Mouse (Mus musculus) c-Kit-positive CD71-positive TER-119-negative erythroid progenitor cells, embryonic 14.5 days (primary cell): ENCODE results near the gene Cfap43.
A peak's percentile ranks its signal among the peaks of the same experiment; 100 is the strongest.

ENCODE experiments used
- DNase-seq: peaks from one replicate; pipeline ENCODE4 v3.0.0-alpha.2; 2013; ENCODE audit warnings: low read depth

Gene Cfap43

DNA sequence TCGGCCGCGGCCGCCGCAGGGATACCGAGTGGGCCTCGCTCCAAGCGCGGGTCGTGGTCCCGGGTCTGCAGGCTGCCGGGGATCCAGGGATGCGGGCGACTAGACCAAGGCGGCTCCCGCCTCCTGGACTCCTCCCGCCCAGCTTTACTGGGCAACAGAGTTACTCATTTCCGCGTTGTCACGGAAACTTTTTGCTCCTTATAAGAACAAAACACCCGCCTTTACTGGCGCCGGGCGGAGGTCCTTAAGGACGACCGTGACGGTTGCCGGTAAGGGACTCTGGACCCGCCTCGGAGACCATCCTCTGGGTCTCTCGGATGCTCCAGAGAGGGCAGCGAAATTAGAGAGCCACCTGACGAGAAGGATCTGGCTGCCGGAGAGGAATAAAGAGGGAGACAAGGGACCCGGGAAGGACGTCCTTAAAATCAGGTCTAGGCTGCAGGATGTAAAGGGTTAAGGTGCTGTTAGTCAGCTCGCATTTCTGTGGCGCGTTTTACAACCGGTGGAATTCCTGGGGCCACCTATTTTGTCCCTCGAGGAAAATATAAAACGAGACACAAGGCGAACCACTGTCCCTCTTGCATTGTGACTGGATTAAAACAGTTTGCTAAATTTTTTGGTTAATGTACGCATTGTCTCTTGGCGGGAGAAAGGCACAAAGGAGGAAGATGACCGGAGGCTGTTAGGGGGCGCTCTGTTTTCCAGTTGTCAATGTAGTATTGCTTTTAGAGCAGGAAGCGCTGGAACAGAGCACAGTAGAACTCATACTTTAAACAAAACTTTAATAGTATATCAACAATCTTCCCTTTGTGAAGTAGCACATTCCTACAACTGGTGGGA, at the start of gene Cfap43, which contains the start of gene Itprip:
Gene Cfap43 (minus strand): TSS at position 162 of the 840 bp plus-strand sequence.
Gene Itprip (minus strand): TSS at position 174 of the 840 bp plus-strand sequence.
- DNase-seq, result peak; percentile 78

DNA sequence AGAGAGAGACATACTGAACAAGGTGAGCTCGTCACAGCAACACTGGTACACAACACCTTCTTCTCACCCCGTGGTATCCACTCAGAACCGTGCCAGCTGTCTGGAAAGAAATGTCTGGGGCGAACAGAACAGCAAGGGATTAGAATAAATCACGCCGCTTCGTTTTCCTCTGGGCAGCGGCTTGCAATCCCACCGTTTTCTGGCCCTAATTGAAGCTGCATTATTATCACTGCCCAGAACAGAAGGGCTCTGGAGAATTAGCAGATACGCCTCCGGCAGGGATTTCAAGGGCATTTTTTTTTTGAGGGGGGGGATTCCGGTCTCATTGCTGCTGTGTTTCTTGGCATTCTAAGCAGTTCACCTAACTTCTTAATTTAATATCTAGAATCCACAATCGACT, 39.1 kb upstream of the Cfap43 start:
- no peak for DNase-seq

DNA sequence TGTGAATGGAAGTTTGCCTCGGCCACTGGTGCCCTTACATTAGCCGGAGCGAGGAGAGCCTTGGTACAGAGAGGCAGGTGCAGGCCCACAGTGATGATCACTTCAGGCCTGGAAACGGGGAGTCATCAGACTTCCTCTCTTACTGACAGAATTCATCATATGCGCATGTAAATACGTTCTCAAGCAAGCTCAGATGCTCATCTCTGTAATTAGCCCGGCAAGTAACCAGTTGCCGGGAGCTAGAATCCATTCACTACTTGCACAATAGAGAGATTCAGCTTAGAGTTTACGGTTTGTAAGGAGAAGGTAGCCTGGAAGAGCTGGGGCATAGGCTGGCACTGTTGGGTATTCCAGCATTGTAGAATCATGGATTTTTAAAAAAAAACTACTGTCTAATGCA, 34.1 kb upstream of the Cfap43 start:
- no peak for DNase-seq

DNA sequence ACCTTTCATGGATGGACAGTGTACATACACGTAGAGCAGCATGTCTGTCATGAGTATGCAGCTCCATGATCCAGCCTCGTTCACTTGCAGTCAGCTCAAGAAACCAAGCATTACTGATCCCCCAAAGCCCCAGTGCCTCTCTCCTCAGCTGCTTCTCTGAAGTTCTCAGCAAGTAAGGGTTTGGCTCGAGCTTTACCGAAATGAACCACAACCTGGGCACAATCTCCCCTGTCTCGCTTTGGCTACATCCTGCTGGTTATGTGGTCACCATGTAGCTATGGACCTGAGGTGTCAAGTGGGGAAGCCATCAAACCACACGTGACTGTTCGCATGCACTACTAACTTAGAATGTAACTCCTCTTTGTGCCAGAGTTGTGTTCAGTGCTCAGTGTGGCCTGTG, 31.9 kb upstream of the Cfap43 start:
- DNase-seq, result no peak

DNA sequence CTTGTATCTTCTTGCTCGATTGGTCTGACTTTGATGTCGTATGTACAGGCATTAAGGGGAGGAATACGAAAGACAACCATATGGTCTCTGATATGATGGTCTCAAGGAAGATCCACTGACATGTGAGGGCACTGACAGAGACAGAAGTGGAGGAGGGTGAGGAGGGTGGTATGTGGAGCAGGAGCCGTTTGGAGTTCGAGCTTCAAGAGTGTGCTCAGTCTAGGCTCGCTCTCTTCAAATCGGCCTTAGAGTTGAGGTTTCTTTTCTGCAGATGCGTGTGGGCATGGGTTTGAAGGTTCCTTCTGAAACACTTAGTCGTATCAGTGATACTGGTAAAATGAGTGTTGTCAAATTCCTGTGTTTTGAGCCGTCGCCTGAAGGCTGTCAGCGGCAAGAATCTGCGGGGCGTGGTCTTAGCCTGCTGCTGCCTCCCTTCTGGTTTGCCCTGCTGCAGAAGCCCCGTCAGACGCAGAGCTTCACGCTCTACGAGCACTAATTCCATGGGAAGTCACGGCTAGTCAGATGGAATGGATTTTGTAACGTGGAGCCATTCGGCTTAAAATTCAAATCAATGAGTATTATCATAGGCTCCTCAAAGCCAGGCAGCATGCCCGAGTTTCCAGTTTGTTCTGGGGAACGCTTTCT, 27.9 kb upstream of the Cfap43 start:
- no peak for DNase-seq

DNA sequence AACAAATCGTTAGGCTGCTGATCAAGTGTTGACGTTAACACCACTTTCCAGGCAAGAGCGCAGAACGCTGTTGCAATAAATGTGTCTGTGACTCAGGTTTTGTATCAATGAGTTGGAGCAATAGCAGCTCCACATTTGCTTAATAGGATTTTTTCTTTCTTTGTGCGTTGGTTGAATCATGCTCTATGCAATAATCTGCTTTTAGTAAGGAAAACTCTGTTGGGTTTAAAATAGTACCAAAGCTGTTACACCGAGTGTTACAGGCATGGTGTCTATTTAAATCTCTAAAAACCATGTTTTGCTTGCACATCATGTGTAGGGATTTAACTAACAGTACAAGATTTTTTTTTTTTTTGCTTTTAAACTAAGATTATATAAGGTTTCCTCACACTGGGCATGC, 20.3 kb upstream of the Cfap43 start:
- no peak for DNase-seq

DNA sequence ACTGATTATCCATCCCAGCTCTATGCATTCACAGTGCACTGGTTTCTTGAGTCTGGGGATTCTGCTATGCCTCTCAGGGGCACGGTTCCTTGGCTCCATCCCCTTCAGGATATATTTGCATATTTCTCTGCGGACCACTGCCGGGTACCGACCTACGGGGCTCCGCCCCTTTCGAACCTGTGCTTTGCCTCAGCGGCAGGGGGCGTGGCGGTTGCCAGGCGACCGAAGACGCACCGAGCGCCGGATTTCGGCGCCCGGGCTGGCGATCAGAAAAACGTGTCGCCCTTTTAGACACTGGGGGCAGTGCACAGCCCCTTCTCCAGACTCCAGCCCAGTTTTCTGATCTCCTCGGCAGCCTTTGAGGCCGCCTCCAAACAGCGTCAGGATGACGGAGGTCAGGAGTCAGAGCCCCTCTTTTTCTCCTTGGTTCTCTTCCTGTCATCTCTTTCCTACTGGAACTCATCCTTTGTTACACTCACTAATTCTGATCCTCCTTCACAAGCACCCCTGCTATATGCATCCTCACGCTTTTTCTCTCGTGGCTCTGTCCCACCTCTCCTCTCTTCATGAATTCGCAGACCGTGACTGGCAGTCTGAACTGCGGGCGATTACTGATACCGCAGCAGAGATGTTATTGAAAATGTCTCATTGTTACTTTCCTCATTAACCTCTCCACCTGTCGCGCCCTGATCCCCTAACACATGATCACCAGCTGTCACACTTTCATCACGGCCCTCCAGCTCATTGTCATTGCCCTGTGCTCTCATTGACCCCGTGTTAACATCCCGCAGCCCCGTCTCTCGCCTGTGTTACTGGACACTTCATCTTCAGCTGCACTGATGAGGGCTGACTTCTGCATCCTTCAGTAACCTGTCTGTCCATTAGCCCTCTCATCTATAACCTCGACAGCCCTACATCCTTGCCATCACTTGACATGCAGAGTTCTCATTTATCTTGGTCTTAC, 18.6 kb upstream of the Cfap43 start, which contains the start of gene Cfap58:
Gene Cfap58 (plus strand): TSS at position 233 of the 964 bp plus-strand sequence.
- peak; percentile 19 for DNase-seq

DNA sequence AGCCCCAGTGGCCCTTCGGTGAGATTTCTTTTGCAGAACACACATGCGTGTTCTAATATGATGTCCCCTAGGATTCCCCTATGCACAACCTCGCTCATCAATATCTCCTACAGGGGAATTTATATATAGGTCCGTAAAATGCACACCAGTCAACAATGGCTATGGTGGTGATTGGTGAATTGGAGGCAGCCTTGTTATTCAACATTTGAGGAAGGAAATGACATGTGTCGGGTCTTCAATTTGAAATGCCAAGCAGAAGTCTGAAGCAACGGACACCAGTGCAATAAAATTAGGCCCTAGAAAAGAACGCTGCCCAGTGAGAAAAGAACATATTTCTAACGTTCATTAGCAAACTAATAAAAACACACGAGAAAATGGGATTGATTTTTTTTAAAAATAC, 17.9 kb upstream of the Cfap43 start:
- DNase-seq, result no peak

DNA sequence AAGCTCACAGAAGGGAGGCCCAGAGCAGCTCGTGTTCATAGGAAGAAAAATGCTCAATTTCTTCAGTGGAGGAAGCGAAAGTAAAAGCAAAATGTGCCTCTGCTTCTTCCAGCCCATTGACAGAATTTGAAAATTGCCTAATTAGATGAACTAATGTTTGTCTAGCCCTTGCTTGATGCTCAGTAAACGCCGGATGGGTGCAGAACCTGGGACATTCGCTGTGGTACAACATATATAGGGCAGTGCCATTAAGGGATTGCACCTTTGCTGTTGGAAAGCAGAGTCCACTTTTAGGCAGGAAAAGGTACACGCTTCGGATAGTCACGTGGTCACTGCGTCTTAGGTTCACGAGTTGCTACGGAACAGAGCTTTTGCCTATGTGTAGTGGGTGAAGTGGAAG, 17.4 kb upstream of the Cfap43 start:
- no peak for DNase-seq

DNA sequence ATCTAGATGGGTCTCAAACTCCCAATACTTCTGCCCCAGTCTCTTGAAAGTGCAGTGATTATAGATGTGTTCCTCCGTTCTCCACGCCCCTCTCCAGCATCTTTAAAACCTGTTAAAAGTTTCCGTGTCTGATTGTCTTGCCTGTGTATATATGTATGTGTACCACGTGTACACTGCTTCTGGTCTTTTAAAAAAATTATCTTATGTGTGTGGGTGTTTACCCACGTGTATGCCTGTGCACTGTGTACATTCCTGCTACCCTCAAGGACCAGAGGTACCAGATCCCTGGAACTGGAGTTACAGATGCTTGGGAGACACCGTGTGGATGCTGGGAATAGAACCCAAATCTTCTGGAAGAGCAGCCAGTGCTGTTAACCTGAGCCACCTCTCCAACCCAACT, 16.4 kb upstream of the Cfap43 start:
- no peak for DNase-seq

DNA sequence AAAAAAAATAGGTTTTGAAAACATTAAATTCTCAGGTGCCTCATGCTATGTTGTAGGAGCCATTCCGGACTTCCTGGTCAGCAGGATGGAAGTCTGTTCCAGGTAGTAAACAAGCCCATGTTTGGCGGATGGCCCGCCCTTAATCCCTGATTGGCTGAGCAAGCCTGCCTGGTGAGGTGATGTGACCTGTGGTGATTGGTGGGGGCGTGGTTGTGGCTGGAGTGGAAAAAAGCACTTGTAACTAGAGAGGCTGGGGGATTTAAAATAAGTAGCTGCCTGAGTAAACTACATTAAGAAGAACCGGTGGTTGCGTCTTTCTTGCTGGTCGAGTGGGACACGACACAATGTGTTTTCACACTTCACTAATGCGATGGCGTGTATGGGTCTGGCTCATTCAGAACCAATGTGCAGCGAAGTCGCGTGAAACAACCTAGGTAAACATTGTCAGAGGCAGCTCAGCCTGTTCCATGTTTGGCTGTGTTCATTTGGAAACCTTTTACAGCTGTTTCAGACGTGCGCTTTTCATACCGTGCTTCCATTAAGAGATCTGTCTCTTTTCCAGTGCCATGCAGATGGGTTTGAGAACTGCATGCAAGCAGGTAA, 15.7 kb upstream of the Cfap43 start:
- DNase-seq, result no peak

DNA sequence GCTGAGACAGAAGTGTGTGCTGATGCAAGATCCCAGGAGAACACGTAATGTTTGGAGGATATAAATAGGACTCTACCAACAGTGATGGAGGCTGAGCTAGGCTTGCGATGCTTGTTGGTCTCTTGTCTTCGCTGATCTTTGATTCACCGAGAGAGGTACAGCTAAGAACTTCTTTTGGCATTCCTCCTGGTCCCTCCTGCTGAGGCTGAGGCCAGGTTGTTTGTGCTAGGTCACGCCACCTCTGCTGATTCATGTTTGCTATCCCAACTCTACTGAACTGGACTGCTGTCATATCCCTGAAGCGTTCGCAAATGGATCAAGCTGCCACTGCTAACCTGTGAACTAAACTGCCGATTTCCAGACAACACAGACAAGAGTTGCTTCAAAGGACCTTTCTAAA, 15.1 kb upstream of the Cfap43 start:
- DNase-seq, result no peak

DNA sequence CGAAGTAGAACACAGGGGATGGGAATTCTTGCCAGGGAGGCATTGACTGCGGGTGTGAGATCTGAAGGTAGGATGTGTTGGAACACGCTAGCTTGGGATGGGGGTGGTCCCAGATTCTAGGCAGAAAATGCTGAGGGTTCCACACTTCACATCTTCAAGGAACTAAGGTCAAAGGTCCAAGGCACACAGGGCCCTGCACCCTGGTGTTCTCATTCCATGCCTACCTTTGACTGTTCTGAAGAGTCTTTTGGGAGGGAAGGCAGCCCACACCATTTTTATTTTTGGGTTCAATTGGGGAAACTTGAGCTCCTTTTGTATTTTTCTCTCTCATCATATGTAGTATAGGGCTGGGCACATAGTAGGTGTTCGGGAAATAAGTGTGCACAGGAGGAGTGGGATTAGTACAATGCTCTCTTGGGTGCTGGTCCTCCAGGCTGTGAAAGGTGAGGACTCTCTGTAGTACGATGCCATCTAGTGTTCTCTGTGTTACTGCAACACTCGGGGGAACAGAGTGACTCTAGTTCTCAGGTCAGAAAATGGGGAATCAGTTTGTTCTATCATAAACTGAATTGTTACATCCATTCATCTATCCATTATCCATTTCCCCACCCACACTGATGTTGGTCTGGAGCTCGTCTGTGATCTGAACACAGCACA, 13.0 kb upstream of the Cfap43 start:
- no peak for DNase-seq

DNA sequence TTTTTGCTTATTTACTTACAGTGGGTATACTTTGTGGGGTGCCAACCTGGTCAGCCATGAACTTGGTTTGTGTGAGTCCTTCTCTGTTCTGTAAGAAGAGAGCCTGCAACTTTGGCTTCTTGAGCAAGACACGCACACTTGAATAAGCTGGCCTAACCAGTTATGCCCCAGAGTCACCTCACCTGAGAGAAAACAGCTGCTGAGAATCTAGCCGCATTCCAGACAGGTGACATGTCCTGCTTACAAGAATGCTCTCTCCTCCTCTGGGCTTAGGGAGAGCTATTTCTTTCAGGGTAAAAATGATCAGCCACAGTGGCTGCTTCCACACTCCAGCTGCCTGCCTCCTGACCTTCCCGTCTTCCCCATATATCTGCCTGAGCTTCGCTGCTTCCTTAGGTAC, 10.0 kb upstream of the Cfap43 start:
- no peak for DNase-seq

DNA sequence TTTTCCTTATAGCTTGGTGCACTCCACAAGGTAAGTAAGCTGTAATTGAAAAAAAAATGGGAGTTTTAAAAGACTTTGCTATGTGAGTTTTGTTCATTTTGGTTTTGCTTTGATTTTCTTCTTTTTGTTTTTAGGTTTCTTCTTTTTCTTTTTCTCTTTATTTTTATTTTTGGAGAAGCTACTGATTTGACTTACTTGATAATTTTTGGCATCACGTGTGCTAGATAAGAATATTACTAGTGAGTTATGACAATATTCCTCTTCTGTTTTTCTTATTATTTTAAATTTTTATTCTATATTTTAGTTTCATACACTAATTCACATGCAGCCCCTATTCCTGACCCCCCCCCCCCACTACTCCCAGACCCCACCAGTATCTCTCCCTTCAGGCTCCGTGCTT, 7.9 kb upstream of the Cfap43 start:
- DNase-seq, result no peak

DNA sequence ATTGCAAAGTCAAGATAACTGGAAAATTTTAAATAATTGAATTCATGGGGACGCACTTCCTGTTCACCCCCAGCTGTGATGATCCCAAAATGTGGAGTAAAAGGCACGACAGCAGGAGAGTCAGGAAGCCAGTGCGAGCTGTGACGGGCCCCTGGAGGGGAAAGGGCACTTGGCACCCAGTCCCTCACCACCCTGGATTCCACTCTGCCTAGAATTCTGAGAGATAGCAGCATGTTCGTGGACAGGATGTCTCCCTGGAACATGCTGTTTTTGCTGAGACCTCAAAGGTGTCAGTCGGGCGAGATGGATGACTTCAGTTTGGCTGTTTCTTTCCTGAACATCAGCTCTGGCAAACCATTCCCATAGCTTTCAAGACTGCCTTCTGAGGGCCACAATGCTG, 6.7 kb upstream of the Cfap43 start:
- DNase-seq, result no peak

DNA sequence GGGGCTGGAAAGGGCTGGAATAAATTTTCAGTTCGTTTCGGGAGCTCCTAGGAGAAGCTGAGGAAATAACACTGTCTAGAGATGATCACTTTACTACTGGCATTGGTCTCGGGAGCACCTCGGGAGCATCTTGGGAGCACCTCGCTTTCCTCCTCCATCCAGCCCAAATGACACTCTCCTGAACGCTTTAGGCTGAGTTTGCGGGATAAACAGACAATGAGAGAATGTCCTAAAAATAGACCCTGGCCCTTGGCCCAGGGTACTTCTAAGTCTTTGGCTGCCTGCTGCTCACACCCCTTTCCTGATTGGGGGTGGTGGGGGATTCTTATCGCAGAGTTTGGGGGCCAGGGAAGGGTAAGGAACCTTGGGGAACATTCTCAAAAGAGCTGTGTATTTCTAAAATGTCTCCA, 884 bp upstream of the Cfap43 start:
- DNase-seq, result no peak

DNA sequence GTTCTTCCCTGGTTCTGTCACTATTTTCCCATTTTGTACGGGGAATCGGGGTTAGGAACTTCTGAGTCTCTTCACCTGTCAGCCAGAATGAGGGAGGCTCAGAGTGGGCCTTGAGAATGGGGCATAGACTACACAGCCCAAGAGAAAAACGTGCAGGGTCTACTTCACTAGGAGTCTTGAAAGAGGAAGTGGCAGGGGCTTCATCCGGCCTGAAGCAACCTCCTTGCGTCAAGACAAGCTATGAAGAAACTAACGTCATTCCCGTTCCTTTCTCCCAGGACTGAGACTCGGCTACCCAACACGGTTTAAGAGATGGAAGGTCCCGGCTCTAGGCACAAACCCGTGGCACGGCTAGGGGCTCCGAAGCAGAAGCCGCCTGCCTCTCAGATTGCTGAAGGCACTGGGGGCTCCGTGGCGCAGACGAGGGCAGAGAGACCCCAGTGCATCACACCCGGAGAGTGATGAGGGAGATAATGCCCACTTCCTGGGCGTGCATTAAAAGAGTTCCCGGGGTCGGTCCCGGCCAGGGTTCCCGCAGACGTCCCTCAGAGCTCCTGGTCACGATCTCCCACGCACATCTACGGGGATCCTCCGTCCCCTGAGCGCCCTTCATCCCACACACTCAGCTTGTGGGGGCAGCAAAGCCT, 509 bp downstream of the Cfap43 start:
- DNase-seq, result no peak

DNA sequence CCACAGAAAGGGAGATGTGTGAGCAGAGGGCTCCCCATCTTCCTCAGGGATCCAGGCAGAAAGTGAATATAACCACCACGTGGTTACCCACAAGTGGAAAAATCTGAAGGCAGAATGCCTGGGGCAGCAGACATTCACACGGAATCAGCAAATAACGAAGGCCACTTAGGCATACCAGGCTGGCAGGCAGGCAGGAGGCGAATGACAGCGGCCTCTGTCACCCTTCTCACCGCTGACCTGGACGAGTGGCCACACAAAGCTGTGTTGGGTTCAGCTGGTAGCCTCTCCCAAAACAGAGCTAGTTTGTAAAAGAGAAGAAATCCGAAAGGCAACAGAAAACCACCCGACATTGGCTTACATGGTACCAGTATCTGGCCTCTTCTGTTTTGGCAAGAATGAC, 1.1 kb downstream of the Cfap43 start:
- DNase-seq, result no peak

DNA sequence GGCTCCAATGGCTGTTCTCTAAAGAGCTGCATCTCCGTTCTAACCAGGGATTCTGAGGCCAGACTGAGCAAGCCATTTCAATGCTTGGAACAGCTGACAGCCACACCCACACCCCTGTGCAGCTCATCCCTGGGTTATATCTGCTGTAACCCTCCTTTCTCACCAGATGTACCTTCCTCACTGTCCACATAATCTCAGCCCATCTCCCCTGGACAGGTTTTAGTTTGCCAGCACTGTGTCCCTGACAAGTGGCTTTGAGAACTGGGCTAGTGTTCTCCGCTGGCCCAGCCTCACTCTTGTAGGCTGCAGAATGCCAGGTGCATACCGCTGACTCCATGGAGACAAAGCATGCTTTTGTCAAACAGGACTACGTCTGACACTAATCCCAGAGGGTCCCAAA, 1.7 kb downstream of the Cfap43 start:
- no peak for DNase-seq

DNA sequence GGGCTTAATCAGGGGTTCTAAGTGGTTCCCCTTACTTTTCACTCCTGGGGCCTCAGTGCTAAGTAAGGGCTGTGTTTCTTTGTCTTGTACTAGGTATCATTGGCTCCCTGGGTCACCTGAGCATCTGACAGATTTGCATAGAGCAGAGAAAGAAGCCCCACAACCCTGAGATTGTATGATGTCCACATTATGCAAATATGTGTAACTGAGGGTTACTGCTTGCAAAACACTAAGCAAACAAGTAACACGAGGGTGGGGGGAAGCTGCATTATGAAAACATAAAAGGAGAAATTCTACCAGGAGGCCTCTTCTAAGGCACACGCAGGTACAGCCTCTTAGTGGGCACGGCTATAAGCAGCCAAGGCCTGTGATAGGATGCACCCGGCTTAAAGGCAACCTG, 3.8 kb downstream of the Cfap43 start:
- DNase-seq, result no peak
